Mouse (Mus musculus) ES-Bruce4 (cell line): ENCODE results near the gene Gucy1b2.

ENCODE experiments used
- CTCF ChIP-seq: IDR thresholded peaks from one replicate; pipeline ENCODE4 v1.8.1; 2011; ENCODE audit warnings: low read depth, low read length
- EP300 ChIP-seq: IDR thresholded peaks from 2 replicates; pipeline ENCODE4 v1.6.1; 2011; ENCODE audit warnings: low read depth, low read length; ENCODE audit not compliant: insufficient read depth

DNA sequence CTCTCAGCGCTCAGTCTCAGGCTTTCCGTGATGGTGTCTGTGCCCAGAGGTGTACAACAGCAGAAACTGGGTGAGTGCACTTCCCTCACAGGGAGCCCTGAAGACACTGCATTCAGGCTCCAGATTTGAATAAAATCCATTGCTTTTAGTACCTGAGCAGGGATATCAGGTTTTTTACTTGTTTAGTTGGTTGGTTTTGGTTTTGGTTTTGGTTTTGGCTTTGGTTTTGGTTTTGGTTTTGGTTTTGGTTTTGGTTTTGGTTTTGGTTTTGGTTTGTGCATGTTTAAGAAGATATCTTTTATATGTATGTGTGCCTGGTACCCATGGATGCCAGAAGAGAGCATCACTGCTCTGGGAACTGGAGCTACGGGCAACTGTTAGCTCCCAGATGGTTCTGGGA is 105.2 kb downstream of the Gucy1b2 start:
- TF ChIP-seq CTCF (no peak), EP300 (no peak)
